Mouse (Mus musculus) ES-Bruce4 (cell line): ENCODE data around the gene Vti1b. TPM values are rescaled to one million over a fixed set of nuclear protein-coding genes. Genes with fewer than 3 reads are reported as not detected.

ENCODE experiments used
- H3K27ac ChIP-seq: 2 replicates; pipeline ENCODE4 v1.5.1; 2012; ENCODE audit warnings: low read length, inconsistent platforms; ENCODE audit not compliant: insufficient read depth
- H3K27me3 ChIP-seq: 2 replicates; pipeline ENCODE4 v1.6.1; 2012; ENCODE audit warnings: mild to moderate bottlenecking, low read length, inconsistent platforms; ENCODE audit not compliant: control insufficient read depth, poor library complexity, insufficient read depth, severe bottlenecking
- H3K36me3 ChIP-seq: 2 replicates; pipeline ENCODE4 v1.6.1; 2012; ENCODE audit warnings: inconsistent platforms, mild to moderate bottlenecking, low read length, moderate library complexity; ENCODE audit not compliant: control insufficient read depth, poor library complexity, insufficient read depth, severe bottlenecking
- H3K4me1 ChIP-seq: one replicate; pipeline ENCODE4 v1.8.1; 2011; ENCODE audit warnings: low read length; ENCODE audit not compliant: control insufficient read depth, insufficient read depth
- H3K4me3 ChIP-seq: 2 replicates; pipeline ENCODE4 v1.5.1; 2011; ENCODE audit warnings: low read depth, mild to moderate bottlenecking, low read length
- H3K9ac ChIP-seq: 2 replicates; pipeline ENCODE4 v1.6.1; 2012; ENCODE audit warnings: low read depth, mild to moderate bottlenecking, inconsistent platforms; ENCODE audit not compliant: poor library complexity, severe bottlenecking
- H3K9me3 ChIP-seq: replicated peaks from 2 replicates; pipeline ENCODE4 v1.6.1; 2012; ENCODE audit warnings: mild to moderate bottlenecking, low read length, inconsistent platforms; ENCODE audit not compliant: control insufficient read depth, poor library complexity, insufficient read depth, severe bottlenecking
- CTCF ChIP-seq: IDR thresholded peaks from one replicate; pipeline ENCODE4 v1.8.1; 2011; ENCODE audit warnings: low read depth, low read length
- EP300 ChIP-seq: IDR thresholded peaks from 2 replicates; pipeline ENCODE4 v1.6.1; 2011; ENCODE audit warnings: low read depth, low read length; ENCODE audit not compliant: insufficient read depth
- POLR2A ChIP-seq: IDR thresholded peaks from one replicate; pipeline ENCODE4 v1.8.1; 2011; ENCODE audit warnings: low read length; ENCODE audit not compliant: insufficient read depth
- polyA plus RNA-seq: library from polyadenylated mRNA; stranded (reverse); fragments of >200 nt; gene quantifications from 2 replicates; pipeline ENCODE4 v1.2.4, GENCODE M21; 2011; ENCODE audit warnings: low read depth; ENCODE audit not compliant: missing spikeins, insufficient read depth, insufficient read length

Gene Vti1b
- polyA plus RNA-seq, 1 experiment: 58.9 TPM

DNA sequence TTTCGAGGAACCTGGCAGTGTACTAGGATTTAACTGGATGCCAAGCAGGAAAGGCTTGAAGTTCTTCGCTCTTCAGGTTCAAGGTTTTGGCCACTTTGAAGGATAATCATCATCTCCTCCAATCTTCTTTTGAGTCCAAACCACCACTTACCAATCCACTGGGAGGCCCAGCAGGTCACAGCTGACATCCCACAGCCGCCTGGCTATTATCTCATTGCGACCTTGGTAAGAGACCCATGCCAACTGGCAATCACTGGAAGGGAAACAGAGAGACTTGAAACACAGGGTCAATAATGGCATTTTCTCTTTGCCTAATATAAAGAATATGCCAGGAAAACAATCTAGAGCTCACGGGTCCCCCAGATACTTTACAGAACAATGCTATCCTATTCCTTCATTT is 3.5 kb upstream of the Vti1b start:
- H3K27ac ChIP-seq: no peak overlapping the region
- H3K4me3 ChIP-seq: no peak overlapping the region
- H3K9me3 ChIP-seq: no peaks in the 10 kb centered on the region
- TF ChIP-seq CTCF (no peak), POLR2A (no peak), EP300 (no peak)
- H3K9ac ChIP-seq: no peak overlapping the region
- H3K4me1 ChIP-seq: no peaks in the 10 kb centered on the region
- peaks cover 19% of the 10 kb centered on the region for H3K36me3 ChIP-seq
- H3K27me3 ChIP-seq: no peaks in the 10 kb centered on the region

DNA sequence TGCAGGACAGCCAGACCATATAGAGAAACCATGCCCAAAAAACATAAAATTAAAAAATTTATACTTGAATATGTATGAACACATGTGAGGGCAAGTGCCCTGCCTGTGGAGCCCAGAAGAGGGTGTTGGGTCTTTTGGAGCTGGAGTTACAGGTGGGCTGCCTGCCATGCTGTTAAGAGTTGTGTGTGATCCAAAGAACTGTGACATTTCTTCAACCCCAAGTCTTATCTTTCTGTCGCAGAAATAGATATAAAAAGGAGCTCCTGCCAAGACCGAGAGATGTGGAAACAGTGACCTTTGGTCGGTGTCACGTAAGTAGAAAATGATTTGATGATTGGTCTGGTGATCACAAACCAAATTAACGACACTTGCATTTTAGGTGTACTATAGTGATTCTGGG is 1.3 kb upstream of the Vti1b start:
- no peak overlapping the region for H3K27ac ChIP-seq
- no peak overlapping the region for H3K4me3 ChIP-seq
- H3K36me3 ChIP-seq: peaks cover 13% of the 10 kb centered on the region
- TF ChIP-seq EP300 (no peak), POLR2A (no peak), CTCF (no peak)
- H3K27me3 ChIP-seq: no peaks in the 10 kb centered on the region
- no peaks in the 10 kb centered on the region for H3K9me3 ChIP-seq
- no peaks in the 10 kb centered on the region for H3K4me1 ChIP-seq
- H3K9ac ChIP-seq: no peak overlapping the region

DNA sequence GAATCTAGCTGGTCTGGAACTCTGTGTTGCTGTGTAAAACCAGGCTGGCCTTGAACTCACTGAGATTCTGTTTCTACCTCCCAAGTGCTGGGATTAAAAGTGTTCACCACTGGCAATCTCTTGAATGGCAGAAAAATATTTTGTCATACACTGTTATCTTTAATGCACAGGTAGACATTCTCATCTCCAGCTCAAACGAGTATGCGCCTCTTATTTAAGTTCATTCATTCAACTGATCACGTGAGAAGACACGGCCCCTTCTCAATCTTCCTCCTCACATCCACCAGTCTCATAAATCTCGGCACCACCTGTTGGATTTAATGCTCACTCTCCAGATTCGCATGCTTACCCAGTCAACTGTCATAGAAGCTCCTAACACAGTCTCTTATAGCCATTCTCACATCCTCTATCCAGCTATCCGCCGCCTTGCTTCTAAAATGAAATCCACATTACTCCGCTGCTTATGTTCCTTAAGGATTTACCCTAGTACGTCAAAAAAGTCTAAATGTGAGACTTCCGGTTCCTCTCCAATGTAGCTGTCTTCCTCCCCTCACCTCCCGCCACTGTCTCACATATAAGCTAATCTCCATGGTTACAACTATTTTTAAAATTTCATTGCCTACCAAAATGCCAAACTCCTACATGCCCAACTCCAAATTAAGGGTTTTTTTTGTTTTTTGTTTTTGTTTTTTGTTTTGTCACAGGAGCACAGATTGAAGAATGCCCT is 1.0 kb downstream of the Vti1b start:
- H3K27me3 ChIP-seq: no peaks in the 10 kb centered on the region
- no peaks in the 10 kb centered on the region for H3K9me3 ChIP-seq
- peak overlapping the region; percentile 74 for H3K4me3 ChIP-seq
- peaks cover 11% of the 10 kb centered on the region for H3K36me3 ChIP-seq
- no peak for TF ChIP-seq CTCF
- TF ChIP-seq EP300: no peak
- TF ChIP-seq POLR2A: no peak
- peak overlapping the region; percentile 75 for H3K9ac ChIP-seq
- no peaks in the 10 kb centered on the region for H3K4me1 ChIP-seq
- H3K27ac ChIP-seq: no peak overlapping the region

DNA sequence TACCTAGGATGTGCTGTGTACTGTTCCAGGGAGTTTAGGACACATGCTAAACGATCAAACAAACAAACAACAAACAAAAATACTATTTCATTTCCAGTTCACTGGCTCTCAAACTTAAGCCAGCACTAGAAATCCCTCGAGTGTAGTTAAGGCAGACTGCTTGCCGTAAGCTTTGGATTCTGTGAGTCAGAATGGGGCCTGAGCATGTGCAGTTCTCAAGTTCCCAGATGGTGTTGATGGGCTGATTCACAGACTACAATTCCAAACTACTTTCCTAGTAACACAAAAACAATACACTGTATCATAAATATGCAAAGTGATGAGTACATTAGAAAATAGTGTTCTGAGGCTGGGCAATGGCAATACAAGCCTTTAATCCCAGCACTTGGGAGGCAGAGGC is 2.0 kb downstream of the Vti1b start:
- H3K27ac ChIP-seq: no peak overlapping the region
- H3K9ac ChIP-seq: no peak overlapping the region
- H3K4me3 ChIP-seq: no peak overlapping the region
- H3K9me3 ChIP-seq: no peaks in the 10 kb centered on the region
- H3K36me3 ChIP-seq: peaks cover 4% of the 10 kb centered on the region
- no peaks in the 10 kb centered on the region for H3K27me3 ChIP-seq
- no peaks in the 10 kb centered on the region for H3K4me1 ChIP-seq
- no peak for TF ChIP-seq POLR2A
- no peak for TF ChIP-seq EP300
- TF ChIP-seq CTCF: no peak

DNA sequence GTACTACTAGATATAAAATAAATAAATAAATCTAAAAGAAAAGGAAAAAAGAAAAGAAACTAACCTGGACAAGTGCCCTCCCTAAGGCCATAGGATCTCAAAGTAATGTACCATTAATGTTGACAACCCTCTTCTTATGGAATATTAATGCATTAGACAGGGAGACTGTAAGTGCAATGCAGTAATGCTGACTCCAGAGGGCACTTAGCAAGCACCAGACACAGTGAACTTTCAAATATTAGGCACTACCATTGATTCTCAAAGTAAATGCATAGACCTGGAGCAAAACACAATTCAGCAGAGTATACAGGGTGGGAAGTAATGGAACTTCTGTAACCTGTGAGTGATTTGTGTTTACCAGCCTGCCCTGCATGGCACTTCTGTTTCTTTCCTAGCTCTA is 3.3 kb downstream of the Vti1b start:
- no peak overlapping the region for H3K4me3 ChIP-seq
- H3K36me3 ChIP-seq: peaks cover 3% of the 10 kb centered on the region; the same call in 1 of the 2 replicates
- no peak for TF ChIP-seq EP300
- no peak for TF ChIP-seq CTCF
- TF ChIP-seq POLR2A: no peak
- H3K27me3 ChIP-seq: no peaks in the 10 kb centered on the region
- H3K9me3 ChIP-seq: no peaks in the 10 kb centered on the region
- H3K27ac ChIP-seq: no peak overlapping the region
- no peak overlapping the region for H3K9ac ChIP-seq
- no peaks in the 10 kb centered on the region for H3K4me1 ChIP-seq

DNA sequence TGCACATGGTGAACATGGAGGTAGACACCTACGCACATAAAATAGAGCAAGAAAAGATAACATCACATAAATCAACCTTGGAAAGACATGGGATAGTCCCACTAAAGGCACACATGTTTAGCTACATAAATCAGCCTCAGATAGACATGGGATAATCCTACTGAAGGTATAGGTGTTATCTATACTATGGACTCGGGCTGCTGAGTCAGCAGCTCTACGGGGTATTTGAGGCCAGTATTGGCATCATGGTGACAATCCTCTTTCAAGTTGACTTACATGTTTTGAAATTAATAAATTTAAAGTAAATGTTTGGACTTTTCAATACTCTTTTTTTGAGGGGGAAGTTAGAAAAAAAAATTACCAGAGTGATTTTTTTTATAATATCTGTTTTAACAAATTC is 9.6 kb downstream of the Vti1b start:
- no peaks in the 10 kb centered on the region for H3K4me1 ChIP-seq
- H3K36me3 ChIP-seq: peaks cover 10% of the 10 kb centered on the region
- H3K9ac ChIP-seq: no peak overlapping the region
- H3K27ac ChIP-seq: no peak overlapping the region
- H3K4me3 ChIP-seq: no peak overlapping the region
- no peaks in the 10 kb centered on the region for H3K9me3 ChIP-seq
- no peak for TF ChIP-seq CTCF
- no peak for TF ChIP-seq EP300
- H3K27me3 ChIP-seq: no peaks in the 10 kb centered on the region
